Mouse (Mus musculus): ENCODE data around the gene Ficd.
A peak's percentile ranks its signal among the peaks of the same experiment; 100 is the strongest.

Ficd gene

DNA sequence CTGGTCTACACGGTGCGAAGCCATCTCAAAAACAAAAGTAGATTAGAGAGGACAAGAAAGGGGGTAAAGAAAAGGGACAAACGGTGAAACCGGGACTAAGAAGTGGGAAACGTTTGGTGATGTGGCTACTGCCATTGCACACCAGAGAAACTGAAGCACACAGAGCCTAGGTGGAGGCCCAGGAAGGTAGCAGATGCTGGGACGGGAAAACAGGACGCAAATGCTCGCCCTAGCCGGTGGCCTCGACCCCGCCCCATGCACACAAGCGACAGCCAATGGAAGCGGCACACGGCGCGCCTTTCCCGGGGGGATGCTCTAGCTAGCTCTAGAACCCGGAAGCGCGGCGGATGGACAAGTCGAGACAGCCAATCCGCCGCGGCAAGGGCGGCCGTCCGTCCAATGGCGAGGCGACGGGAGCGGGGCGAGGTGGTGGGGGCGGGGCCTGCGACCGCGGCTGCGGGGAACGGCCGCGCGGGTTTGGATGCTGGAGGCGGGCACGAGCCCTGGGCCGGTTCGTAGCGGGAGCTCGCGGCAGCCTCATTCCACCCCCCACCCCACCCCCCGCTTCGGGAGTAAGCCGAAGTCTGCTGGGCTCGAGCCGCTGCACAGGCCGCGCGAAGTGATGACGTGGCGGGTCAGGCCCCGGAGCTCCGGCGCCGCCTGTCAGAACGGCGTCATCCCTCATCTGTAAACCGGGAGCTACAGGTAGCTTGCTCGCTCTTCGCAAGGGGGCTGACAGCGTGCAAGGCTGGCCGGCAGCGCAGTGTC lies at the start of gene Ficd:
TSS of gene Ficd (plus strand) at position 459 of the 768 bp plus-strand sequence.
- DNase-seq (ENCODE audit: extremely low spot score, low read depth, low spot score) = peak; percentile 84

DNA sequence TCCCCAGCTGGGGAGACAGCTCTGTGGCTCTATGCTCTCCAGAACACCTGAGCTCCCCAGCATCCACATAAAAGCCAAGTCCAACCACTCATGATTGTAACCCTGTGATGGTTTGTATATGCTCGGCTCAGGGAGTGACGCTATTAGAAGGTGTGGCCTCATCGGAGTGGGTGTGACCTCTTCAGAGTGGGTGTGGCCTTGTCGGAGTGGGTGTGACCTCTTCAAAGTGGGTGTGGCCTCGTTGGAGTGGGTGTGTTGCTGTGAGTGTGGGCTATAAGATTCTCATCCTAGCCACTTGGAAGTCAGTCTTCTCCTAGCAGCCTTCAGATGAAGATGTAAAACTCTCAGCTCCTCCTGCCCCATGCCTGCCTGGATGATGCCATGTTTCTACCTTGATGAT lies 48.1 kb upstream of the Ficd start:
- no peak for DNase-seq (ENCODE audit: extremely low spot score, low read depth, low spot score)

DNA sequence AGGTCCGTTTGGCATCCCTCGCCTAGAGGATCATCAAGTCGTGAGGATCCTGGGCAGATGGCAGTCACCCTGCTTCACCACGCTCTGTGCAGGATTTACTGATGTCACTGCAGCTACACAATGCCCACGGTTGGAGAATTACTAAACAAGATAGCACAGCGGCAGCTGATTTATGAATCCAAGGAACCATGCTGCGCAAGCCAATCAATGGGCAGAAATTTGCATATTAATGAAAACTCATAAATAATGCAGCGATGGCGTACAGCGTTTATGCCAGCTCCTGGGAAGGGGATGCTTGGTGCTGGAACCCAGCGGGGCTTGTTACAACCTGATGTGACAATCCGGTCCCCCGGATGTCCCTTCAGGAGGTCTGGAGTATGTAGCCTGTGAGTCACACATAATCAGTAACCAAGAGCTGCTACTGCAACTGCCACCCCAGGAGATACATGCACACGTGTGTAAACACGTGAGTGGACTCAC lies 45.5 kb upstream of the Ficd start:
- no peak for DNase-seq (ENCODE audit: extremely low spot score, low read depth, low spot score)

DNA sequence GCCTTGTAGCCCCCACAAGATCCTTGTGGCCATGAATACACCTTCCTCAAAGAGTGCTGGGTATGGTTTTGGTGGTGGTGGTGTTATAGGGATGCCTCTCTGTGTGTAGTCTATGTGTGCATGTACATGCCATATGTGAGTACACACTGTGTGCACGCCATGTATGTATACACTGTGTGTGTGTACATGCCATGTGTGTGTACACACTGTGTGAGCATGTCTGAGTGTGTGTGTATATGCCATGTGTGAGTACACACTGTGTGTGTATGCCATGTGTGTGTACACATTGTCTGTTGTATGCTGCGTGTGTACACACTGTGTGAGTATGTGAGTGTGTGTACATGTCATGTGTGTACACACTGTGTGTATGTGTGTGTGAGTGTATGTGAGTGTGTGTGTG lies 44.7 kb upstream of the Ficd start:
- no peak for DNase-seq (ENCODE audit: extremely low spot score, low read depth, low spot score)

DNA sequence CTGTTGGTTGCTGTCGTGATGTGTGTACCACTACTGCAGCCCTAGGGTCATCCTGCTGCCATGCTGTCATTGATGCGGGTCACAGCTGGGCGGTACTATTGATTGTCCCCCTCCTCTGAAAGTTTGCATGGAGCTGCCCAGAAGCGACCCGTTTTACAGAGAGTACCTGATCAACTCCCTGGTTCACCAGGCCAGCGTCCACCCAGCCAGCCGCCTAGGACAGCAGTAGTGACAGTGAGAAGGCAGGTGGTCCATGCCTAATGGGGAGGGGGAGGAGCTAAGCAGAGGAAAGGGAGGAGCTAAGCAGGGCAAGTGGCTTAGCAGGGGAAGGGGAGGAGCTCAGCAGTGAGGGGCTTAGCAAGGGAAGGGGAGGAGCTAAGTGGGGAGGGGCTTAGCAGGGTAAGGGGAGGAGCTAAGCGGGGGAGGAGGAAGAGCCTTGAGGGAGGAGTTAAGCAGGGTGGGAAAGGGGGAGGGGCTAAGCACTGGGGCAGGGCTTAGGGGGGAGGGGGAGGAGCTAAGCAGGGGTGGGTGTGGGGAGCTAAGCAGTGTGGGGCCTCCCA lies 42.3 kb upstream of the Ficd start:
- DNase-seq (ENCODE audit: extremely low spot score, low read depth, low spot score) = no peak

DNA sequence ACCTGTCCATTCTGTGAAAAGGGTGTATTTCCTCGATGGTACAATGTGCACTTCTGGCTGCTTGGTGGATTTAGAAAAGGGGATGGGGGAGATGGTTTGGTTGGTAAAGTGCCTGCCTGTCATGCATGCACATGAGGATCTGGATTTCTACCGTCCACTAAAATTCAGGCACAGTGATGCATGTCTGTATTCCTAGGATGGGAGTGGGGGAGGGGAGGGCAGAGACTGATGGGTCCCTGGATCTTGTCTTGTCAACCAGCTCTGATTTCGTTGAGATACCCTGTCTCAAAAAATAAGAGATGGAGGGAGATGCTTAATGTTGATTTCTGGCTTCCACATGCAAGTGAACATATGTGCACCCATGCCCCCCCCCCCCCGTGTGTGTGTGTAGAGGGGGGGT lies 41.6 kb upstream of the Ficd start:
- DNase-seq (ENCODE audit: extremely low spot score, low read depth, low spot score) = no peak

DNA sequence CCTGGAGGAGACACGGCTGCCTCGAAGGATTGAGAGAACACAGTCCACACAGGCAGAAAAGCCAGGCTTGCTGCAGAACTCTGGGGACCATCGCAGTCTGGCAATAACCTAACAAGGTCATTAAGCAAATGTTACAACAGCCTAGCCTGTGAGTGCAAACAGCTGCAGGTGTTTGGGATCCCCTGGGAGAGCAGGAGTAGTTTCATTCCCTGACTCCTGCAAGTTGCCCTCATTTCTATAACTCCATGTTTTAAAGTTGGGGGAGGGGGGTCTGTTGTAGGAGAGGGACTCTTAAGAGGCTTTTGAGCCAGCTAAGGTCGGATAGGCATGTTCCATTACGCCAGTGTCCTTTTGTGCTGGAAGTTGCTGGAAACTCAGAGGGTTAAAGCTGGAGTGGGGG lies 41.2 kb upstream of the Ficd start:
- peak; percentile 44 for DNase-seq (ENCODE audit: extremely low spot score, low read depth, low spot score)

DNA sequence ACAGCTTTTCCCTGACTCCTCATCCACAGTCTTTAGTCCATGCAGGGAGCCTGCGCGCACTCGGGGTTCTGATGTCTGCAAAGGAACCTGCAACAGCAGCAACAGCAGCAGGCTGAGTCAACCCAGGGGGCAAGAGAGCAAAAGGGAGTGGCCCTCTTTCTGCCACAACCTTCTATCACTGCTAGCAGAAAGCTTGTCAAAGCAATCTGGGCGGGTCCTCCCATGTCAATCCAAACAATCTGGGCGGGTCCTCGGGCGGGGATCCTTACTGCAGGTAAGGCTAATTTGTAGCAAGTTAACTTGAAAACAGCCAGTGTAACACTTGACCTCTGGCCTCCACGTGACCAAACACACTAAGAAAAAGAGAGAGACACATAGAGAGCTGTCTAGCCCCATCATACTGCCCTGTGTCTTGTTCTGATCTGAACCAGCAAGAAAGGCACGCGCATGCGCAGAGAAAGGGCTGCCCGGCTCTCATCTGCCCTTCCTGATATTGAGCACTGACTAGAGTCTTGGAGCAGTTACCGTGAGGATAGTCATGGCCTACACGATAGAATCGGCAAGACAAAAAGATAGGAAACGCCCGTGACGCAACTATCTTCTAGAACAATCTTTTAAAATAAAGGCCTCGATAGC lies 35.1 kb upstream of the Ficd start:
- DNase-seq (ENCODE audit: extremely low spot score, low read depth, low spot score) = no peak

DNA sequence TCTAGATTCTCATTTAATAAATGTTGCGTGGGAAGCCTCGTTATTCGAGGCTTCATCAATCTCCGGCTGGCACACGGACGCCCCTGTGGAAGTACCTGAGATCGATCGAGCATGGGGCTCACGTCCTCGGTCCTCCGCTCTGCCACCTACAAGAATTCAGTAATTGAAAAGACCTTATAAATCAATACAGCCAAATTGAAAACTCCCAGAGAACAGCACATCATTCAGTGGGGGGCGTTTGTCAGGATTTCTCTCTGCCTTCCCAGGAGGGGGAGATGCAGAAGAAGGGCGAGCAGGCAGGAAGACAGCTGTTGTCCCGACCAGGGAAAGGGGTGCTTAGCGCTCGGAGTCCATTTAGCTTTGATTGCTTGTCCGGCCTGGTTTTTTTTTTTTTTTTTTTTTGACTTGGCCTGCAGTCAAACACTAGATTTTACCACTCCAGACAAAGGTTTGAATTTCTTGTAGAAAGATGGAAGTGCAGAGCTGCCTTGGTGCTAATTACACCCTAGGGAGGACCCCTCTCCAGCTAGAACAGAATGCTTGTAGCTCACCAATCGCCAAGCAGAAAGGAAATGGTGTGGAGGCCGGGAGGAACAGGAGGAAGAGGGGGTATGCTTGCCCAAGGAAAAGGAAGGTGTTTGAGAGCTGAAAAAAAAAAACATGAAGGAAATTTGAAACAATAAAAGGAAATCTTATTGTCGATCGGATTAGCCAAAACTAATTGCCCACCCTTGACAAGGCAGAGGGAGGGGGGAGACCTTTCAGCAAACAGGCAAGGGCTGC lies 31.6 kb upstream of the Ficd start:
- no peak for DNase-seq (ENCODE audit: extremely low spot score, low read depth, low spot score)

DNA sequence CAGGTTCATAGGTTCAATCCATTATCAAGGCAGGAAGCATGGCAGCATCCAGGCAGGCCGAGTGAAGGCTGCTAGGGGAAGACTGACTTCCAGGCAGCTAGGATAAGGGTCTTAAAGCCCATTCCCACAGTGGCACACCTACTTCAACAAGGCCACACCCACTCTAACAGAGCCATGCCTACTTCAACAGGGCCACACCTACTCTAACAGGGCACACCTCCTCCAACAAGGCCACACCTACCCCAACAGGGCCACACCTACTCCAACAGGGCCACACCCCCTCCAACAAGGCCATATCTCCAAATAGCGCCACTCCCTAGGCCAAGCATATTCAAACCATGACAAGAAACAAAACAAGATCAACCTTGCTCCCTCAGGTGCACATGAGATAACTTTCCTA lies 22.7 kb upstream of the Ficd start:
- no peak for DNase-seq (ENCODE audit: extremely low spot score, low read depth, low spot score)

DNA sequence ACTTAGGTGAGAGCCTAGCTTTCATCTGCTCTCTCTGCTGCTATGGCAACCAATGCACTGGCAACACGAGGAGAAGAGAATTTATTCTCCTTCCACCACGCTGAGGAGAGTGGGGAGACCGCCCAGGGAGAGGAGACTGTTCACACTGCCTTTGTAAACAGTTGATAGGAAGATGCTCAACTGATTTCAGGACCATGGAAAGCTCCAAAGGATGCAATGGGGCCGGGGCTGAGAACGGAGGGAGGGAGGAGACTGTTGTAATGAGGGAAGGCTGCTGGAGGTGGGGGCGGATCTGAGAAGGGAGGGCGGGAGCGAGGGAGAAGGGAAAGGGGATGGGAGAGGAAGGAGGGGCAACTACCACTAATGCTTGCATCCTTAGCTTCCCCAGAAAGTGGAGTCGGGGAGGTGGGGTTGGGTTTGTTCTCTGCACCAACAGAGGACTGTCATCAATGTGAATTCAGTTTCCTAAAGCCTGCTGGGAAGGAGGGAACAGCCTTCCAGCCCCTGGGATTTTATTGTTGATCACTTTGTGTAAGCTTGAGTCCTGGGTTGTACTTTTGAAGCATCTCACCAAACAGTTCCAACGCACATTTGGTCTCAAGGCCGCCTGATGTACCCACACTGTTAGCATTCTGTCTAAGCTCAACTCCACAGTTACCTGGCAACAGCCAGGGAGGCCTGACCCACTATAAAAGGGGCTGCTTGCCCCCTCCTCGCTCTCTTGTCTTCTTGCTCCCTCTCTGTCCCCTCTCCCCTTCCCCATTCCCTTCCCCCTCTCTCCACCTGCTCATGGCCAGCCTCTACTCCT lies 18.8 kb upstream of the Ficd start:
- peak; percentile 85 for DNase-seq (ENCODE audit: extremely low spot score, low read depth, low spot score)

DNA sequence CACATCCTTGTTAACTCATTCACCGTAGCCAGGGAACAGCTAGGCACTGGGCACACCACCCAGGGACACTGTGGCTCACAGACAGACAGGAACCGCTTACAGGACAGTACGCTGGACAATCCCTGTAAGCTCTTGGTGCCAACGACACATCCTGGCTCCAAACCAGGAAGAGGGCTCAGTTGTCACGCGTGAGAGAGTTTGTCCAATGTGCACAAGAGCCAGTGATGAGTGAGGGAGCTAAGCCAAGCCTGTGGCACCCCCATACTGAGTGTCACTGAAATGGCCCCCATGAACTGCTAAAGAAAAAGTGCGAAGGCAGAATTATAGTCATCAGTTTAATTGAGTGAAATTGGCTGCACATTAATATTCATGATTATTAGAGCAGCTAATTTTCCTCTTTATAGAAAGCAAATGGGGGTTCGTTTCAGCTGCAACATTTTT lies 16.4 kb upstream of the Ficd start:
- no peak for DNase-seq (ENCODE audit: extremely low spot score, low read depth, low spot score)

DNA sequence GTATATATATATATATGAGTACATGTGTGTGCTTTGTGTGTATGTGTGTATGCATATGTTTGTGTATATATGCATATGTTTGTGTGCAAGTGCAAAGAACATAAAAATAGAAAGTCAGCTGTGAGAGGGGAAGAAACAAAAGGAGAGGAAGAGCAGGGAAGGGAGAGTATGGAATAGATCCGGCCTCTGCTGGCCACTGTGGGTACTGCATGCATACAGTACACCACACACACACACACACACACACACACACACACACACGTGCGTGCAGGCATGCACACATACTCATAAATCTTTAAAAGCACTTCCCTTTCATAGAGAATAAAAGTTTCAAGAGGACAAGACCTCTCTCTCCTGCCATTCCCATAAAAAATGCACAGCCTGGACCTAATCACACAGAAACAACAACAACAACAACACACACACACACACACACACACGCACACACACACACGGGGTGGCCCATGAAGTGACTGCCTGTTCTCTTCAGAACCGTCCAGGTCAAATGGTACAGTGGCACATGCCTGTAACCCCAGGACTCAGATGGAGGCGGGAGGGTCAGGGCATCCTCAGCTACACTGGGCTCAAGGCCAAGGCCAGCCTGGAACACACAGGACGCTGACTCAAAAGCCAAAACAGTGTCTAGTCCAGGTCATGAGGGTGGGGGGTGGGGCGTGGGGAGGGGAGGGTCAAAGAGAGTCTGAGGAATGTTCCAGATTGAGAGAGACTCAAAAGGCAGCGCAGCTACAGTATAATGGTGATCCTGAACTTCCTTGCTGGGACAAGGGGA lies 13.2 kb upstream of the Ficd start:
- DNase-seq (ENCODE audit: extremely low spot score, low read depth, low spot score) = no peak

DNA sequence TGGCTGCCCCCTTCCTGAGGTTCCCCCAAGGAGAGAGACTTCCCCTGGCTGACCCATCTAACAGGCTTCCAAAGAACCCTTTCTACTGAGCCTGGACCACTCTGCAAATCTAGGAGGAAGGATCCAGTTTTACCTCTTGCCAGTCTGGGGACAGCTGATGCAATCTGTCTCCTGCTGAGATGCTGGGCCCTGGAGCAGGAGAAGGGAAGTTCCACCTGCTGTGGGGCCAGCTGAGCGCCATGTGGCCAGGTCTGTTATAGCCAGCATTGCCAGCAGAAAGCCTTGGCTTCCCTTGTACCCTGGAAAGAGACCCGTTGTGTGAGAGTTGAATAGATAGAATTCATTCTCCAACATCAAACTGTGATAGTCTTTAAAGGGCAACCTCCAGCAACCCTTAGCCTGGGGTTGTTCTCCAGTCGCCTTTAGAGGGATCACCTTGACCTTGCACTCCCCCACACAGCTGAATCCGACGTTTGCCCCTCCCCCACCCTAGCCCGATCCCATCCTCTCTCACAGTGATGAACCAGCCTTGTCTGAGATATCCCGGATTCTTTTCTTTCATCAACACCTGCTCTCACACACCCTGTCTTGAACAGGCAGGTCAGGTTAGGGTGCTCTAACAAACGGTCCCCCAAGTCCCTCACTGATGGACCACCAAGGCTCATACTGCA lies 11.9 kb upstream of the Ficd start:
- no peak for DNase-seq (ENCODE audit: extremely low spot score, low read depth, low spot score)

DNA sequence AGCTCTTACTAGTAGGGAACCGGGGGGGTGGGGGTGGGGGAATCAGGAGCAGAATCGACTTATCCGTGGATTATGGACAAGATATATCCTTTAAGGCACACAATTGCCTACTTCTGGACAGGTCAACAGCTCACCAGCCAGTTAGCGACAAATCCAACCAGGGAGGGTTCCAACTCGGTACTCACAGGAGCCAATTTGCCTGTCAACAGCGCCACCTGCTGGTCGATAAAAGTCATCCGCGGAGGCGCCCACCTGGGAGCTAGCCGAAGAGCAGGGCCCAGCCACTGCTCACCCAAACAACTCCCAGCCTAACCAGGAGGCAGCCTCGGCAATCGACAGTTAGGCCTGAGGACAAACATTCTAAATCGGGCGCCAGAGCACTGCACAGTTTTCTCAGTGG lies 11.2 kb upstream of the Ficd start, which contains the start of gene 1700069L16Rik:
TSS of gene 1700069L16Rik (minus strand) at position 327 of the 400 bp plus-strand sequence.
- DNase-seq (ENCODE audit: extremely low spot score, low read depth, low spot score) = peak; percentile 70

DNA sequence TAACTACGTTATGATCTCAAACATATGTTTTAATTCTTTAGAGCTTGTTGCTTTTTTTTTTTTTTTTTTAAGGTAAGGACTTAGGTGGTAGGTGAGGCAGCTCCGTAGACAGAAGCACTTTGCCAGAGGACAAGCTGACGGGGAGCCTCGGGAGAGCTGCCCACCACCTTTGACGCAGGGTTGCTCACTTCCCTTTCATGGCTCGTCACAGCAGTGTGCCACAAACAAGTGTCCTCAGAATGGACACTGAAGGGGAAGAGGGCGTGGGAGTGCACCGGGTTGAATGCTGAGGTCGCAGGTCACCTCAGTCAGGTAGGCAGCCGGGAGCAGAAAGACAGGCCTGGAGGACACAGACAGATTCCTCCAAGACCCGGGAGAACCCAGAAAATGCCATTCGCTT lies 10.2 kb upstream of the Ficd start:
- DNase-seq (ENCODE audit: extremely low spot score, low read depth, low spot score) = no peak

DNA sequence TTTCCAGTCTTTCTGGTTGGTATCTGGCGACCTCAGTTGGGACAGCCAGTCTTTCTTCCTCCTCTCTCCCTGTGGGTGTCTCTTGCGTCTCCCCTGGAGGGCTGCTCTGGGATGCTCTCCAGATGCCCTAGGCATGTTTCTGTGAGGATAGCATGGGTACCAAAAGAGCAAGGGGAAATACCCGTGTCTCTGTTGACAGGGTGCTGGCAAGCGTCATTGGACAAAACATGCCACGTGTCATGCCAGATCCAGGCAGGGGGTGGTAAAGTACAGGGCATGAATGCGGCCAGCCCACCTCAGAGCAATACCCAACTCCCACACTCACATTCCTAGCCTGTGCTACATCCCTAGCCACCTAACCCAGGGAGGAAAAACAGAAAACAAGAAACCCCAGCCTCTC lies 9.0 kb upstream of the Ficd start:
- DNase-seq (ENCODE audit: extremely low spot score, low read depth, low spot score) = no peak

DNA sequence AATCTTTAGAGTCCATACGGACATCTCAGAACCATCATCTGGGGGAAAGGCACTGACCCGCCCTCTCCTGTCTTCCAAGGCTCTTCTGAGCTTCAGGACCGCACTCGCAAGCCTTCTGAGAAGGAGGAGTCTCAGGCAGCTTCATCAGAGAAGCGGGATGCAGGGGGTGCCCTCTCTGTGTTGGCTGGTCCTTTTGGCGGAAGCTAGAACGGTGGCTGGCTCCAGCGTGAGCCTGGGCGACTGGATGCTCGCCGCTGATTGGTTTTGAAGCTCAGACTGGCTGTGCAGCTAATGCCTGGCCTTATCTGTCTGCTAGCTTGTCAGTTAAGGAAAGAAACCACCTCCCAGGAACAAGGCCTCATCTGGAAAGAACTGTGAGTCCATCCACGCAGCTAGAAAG lies 8.4 kb upstream of the Ficd start:
- DNase-seq (ENCODE audit: extremely low spot score, low read depth, low spot score) = no peak

DNA sequence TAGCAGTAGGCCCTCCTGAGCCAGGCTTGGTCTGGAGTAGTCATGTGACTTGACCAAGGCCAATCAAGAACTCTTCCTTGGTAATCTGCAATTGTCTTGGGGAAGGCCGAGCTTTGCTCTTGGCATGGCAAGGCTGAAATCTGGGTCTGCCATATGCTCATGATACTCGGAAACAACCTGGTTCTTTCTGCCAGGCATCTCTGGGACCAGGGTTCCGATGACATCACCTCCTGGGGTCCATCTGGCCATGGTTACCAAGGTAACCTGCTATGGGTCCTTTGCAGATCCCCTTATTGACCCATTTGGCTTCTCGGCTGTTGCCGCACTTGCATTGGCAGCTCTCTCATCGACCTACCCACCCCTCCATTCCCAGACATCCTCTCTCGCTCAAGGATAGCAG lies 7.6 kb upstream of the Ficd start:
- no peak for DNase-seq (ENCODE audit: extremely low spot score, low read depth, low spot score)
